18 mouse cellular contexts compared by ENCODE assay signal in genomic region chr13:41650665-41651064, GRCm38 (mm10). TPM values are rescaled to one million over a fixed set of nuclear protein-coding genes. Genes with fewer than 3 reads are reported as not detected.
DNase-seq lines count a peak whose midpoint lies in the region; ATAC-seq and TF ChIP-seq lines count a peak whose summit lies in the region.
"Had no signal": no experiment of that assay in that cellular context is flagged by ENCODE, and none has a peak within 500 bp of the region (broad histone marks: within the 10 kb centered on the region; RNA-seq: fewer than 3 reads in every experiment).

No protein-coding gene starts in this region.

- no peaks in the 10 kb centered on the region for H3K36me3 ChIP-seq in forebrain, postnatal 0 days (ENCODE audit: insufficient read depth)
- H3K36me3 ChIP-seq in forebrain, embryonic 14.5 days (ENCODE audit: control insufficient read depth, insufficient read depth, low read length), result no peaks in the 10 kb centered on the region
- no peaks in the 10 kb centered on the region for H3K36me3 ChIP-seq in liver, embryonic 14.5 days (replicated peaks; ENCODE audit: control insufficient read depth, insufficient read depth, low read depth)
- H3K36me3 ChIP-seq in liver, embryonic 12.5 days, result no peaks in the 10 kb centered on the region
- H3K36me3 ChIP-seq: embryonic facial prominence, embryonic 10.5 days; limb, embryonic 15.5 days had no signal

- 81% methylated on average over 7 of the region's 7 CpGs for WGBS in forebrain, postnatal 0 days
- WGBS in forebrain, embryonic 14.5 days, result 81% methylated on average over 7 of the region's 7 CpGs
- WGBS in liver, embryonic 14.5 days (ENCODE audit: insufficient replicate concordance), result 56% methylated on average over 7 of the region's 7 CpGs
- WGBS in liver, embryonic 12.5 days (ENCODE audit: insufficient replicate concordance), result 55% methylated on average over 7 of the region's 7 CpGs

- H3K9ac ChIP-seq in forebrain, postnatal 0 days, result no peak overlapping the region
- H3K9ac ChIP-seq in forebrain, embryonic 14.5 days (ENCODE audit: low read length), result no peak overlapping the region
- no peak overlapping the region for H3K9ac ChIP-seq in liver, embryonic 14.5 days (replicated peaks)
- no peak overlapping the region for H3K9ac ChIP-seq in liver, embryonic 12.5 days
- H3K9ac ChIP-seq: limb, embryonic 15.5 days had no signal

- H3K27ac ChIP-seq in forebrain, postnatal 0 days (ENCODE audit: low read depth, low read length), result no peak overlapping the region
- no peak overlapping the region for H3K27ac ChIP-seq in forebrain, embryonic 14.5 days (ENCODE audit: low read depth, low read length)
- no peak overlapping the region for H3K27ac ChIP-seq in liver, embryonic 14.5 days
- H3K27ac ChIP-seq in liver, embryonic 12.5 days, result no peak overlapping the region
- H3K27ac ChIP-seq: embryonic facial prominence, embryonic 10.5 days; limb, embryonic 15.5 days had no signal

- H3K9me3 ChIP-seq in forebrain, postnatal 0 days (ENCODE audit: low read length), result no peaks in the 10 kb centered on the region
- H3K9me3 ChIP-seq in forebrain, embryonic 14.5 days (replicated peaks; ENCODE audit: control insufficient read depth, low read length), result no peaks in the 10 kb centered on the region
- H3K9me3 ChIP-seq in liver, embryonic 14.5 days (ENCODE audit: control insufficient read depth, low read length), result no peaks in the 10 kb centered on the region
- no peaks in the 10 kb centered on the region for H3K9me3 ChIP-seq in liver, embryonic 12.5 days (replicated peaks)
- H3K9me3 ChIP-seq: embryonic facial prominence, embryonic 10.5 days; limb, embryonic 15.5 days had no signal

- TF ChIP-seq CTCF in forebrain, postnatal 0 days (IDR thresholded peaks at IDR 0.05; ENCODE audit: low read depth), result peak; percentile 33
- 0 out of 2 replicates have a peak, but pooled peaks have one; percentile 20 for TF ChIP-seq CTCF in liver, embryonic 14.5 days (IDR thresholded peaks at IDR 0.05; ENCODE audit: low read depth)

- no peaks in the 10 kb centered on the region for H3K4me1 ChIP-seq in forebrain, postnatal 0 days (ENCODE audit: insufficient read depth)
- no peaks in the 10 kb centered on the region for H3K4me1 ChIP-seq in forebrain, embryonic 14.5 days (ENCODE audit: control insufficient read depth, insufficient read depth, low read length)
- H3K4me1 ChIP-seq in liver, embryonic 14.5 days (replicated peaks; ENCODE audit: control insufficient read depth in 2 of 2, insufficient read depth in 2 of 2, low read length in 1 of 2), result no peaks in the 10 kb centered on the region
- H3K4me1 ChIP-seq in liver, embryonic 12.5 days, result no peaks in the 10 kb centered on the region
- H3K4me1 ChIP-seq: limb, embryonic 15.5 days had no signal

- no peak for DNase-seq in forebrain, postnatal 0 days
- DNase-seq in forebrain, embryonic 14.5 days (ENCODE audit: low spot score), result no peak
- DNase-seq in liver, embryonic 14.5 days (ENCODE audit: low read depth in 3 of 3, low spot score in 3 of 3), result no peak
- peak; percentile 36 for DNase-seq in 3T3-L1 (ENCODE audit: low read depth, low spot score)
- DNase-seq in R1 (ENCODE audit: low read depth, low spot score), result peak; percentile 36
- no peak for DNase-seq in natural killer cell, adult 2 months (ENCODE audit: low spot score in 2 of 2)
- DNase-seq in spleen, postnatal 10 days (ENCODE audit: low spot score in 2 of 2), result no peak
- DNase-seq: adrenal gland, postnatal 25 days; cerebellum, adult 8-10 months; cerebellum, postnatal 36 days; kidney, adult 2 months; kidney, postnatal 10 days; left cerebral cortex, postnatal 4 days; lung, adult 2 months; thymus, postnatal 25 days had no signal

- TF ChIP-seq EP300 in liver, embryonic 14.5 days (IDR thresholded peaks at IDR 0.05; ENCODE audit: low read depth), result no peak

- ATAC-seq in forebrain, postnatal 0 days, result no peak
- ATAC-seq in forebrain, embryonic 14.5 days, result no peak
- ATAC-seq in liver, embryonic 14.5 days (ENCODE audit: insufficient read depth), result no peak
- ATAC-seq in liver, embryonic 12.5 days, result no peak

- H3K27me3 ChIP-seq in forebrain, postnatal 0 days (ENCODE audit: insufficient read depth, low read length), result no peaks in the 10 kb centered on the region
- no peaks in the 10 kb centered on the region for H3K27me3 ChIP-seq in forebrain, embryonic 14.5 days (replicated peaks; ENCODE audit: control insufficient read depth, insufficient read depth, low read length)
- H3K27me3 ChIP-seq in liver, embryonic 14.5 days (ENCODE audit: control insufficient read depth, insufficient read depth, low read length), result no peaks in the 10 kb centered on the region
- no peaks in the 10 kb centered on the region for H3K27me3 ChIP-seq in liver, embryonic 12.5 days (replicated peaks)
- H3K27me3 ChIP-seq: limb, embryonic 15.5 days had no signal

- H3K4me2 ChIP-seq in forebrain, postnatal 0 days (ENCODE audit: low read depth), result no peak overlapping the region
- no peak overlapping the region for H3K4me2 ChIP-seq in forebrain, embryonic 14.5 days (ENCODE audit: low read length)
- no peak overlapping the region for H3K4me2 ChIP-seq in liver, embryonic 14.5 days (ENCODE audit: low read depth)
- no peak overlapping the region for H3K4me2 ChIP-seq in liver, embryonic 12.5 days
- H3K4me2 ChIP-seq: limb, embryonic 15.5 days had no signal

- H3K4me3 ChIP-seq in forebrain, postnatal 0 days (ENCODE audit: low read depth, low read length), result no peak overlapping the region
- H3K4me3 ChIP-seq in forebrain, embryonic 14.5 days (ENCODE audit: low read depth, low read length), result no peak overlapping the region
- H3K4me3 ChIP-seq in liver, embryonic 14.5 days (ENCODE audit: insufficient read depth in 1 of 2, low read depth in 2 of 2, low read length in 2 of 2), result no peak overlapping the region
- H3K4me3 ChIP-seq in liver, embryonic 12.5 days, result no peak overlapping the region
- H3K4me3 ChIP-seq: embryonic facial prominence, embryonic 10.5 days; limb, embryonic 15.5 days had no signal

RNA-seq across cellular contexts. Expression of gene Tmem170b, which starts 45.0 kb away (rescaled TPM):
- total RNA-seq in forebrain, postnatal 0 days (2014; rRNA removed), result 32.9 and 35.6 TPM in 2 replicates
- polyA plus RNA-seq in forebrain, postnatal 0 days (2015; fragmentation: Nextera tagmentation; extraction: Ambion mirVana), result 19.2 and 33.7 TPM in 2 replicates
- polyA plus RNA-seq in forebrain, embryonic 14.5 days (2014; fragmentation: Nextera tagmentation; extraction: Ambion mirVana), result 32.5 and 46.3 TPM in 2 replicates
- 1.2 and 1.5 TPM in 2 replicates for polyA plus RNA-seq in liver, embryonic 14.5 days (2012; rRNA removed)
- 5.6 and 6.0 TPM in 2 replicates for polyA plus RNA-seq in liver, embryonic 14.5 days (2014; fragmentation: Nextera tagmentation; extraction: Ambion mirVana)
- 7.3 and 7.6 TPM in 2 replicates for polyA plus RNA-seq in liver, embryonic 12.5 days (2016; fragmentation: Nextera tagmentation; extraction: Ambion mirVana)

Comparison
In these comparisons a context has a peak if more than half of its experiments do, and no peak if none do; other contexts are left out.
1. DNase-seq: peak in 3T3-L1 (single experiment) and R1 (single experiment); none in forebrain, postnatal 0 days (single experiment), forebrain, embryonic 14.5 days (single experiment), liver, embryonic 14.5 days (0 of 3), natural killer cell, adult 2 months (0 of 2) and spleen, postnatal 10 days (0 of 2).